In the genomic region with DNA sequence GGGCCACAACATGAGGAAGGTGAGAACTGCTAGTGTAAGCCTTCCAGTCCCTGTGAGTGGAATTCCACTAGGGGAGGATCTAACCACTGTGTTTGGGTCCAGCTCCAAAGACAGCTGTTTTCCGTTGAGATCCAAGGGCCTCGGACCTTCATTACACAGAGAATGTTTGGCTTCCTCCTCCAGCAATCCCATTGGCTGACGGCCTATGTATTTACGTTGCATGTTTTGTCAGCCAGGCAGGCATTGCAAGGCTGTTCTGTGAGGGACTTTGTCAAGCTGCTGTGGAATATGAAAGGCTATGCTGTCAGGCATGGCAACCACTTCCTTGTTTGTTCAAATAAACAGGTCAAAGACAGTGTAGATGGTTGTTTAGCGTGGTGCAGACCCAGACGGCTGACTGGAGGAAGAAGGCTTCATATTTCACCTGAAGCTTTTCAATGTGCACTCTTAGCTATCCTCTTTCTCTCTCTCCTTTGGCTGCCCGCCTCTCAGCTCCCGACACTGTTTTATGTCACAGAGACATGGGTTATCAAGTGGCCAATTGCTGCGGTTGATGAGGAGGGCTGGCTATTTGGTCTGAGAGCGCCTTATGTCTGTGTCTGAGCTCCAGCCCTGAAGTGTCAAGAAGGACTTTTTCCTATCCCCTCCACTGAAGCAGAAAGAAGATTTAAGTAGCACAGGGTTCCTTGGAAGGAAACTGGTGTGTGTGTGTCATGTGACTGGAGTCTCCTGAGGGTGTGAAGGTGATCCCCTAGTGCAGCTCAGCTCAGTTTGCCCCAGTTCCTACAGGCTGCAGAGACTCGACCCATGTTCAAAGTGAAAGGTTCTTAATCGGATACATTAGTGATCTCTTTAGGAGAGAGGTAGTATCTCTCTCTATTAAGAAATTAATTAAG, we compare ENCODE assay signal across 9 mouse cellular contexts. TPM values are rescaled to one million over a fixed set of nuclear protein-coding genes. Genes with fewer than 3 reads are reported as not detected.
DNase-seq lines count a peak whose midpoint lies in the region; ATAC-seq lines count a peak whose summit lies in the region.
"Had no signal": no experiment of that assay in that cellular context is flagged by ENCODE, and none has a peak within 500 bp of the region (broad histone marks: within the 10 kb centered on the region; RNA-seq: fewer than 3 reads in every experiment).

No protein-coding gene starts in this region.

- peak overlapping the region; percentile 14 for H3K4me2 ChIP-seq in heart, embryonic 13.5 days
- no peak overlapping the region for H3K4me2 ChIP-seq in midbrain, embryonic 16.5 days (ENCODE audit: low read length)

- no peak overlapping the region for H3K4me3 ChIP-seq in heart, embryonic 13.5 days
- H3K4me3 ChIP-seq in midbrain, embryonic 16.5 days (ENCODE audit: low read depth, low read length) = no peak overlapping the region

- H3K27ac ChIP-seq in heart, embryonic 13.5 days (replicated peaks) = peak overlapping the region; percentile 40; the same call in 1 of the 2 replicates
- H3K27ac ChIP-seq in midbrain, embryonic 16.5 days (ENCODE audit: low read length) = no peak overlapping the region

- no peak for ATAC-seq in heart, embryonic 13.5 days (ENCODE audit: extremely low read depth, insufficient number of reproducible peaks, low FRiP score, low TSS enrichment)
- no peak for ATAC-seq in midbrain, embryonic 16.5 days

- intact Hi-C loops in heart, postnatal 25 days (cut with DNase I) = no loop called here
- intact Hi-C loops in left cerebral cortex, postnatal 25 days (cut with DNase I) = no loop called here

- no peaks in the 10 kb centered on the region for H3K36me3 ChIP-seq in heart, embryonic 13.5 days
- no peaks in the 10 kb centered on the region for H3K36me3 ChIP-seq in midbrain, embryonic 16.5 days (ENCODE audit: control insufficient read depth, insufficient read depth, low read length)

- WGBS in heart, embryonic 13.5 days = 33% methylated on average over 12 of the region's 12 CpGs
- WGBS in midbrain, embryonic 16.5 days = 82% methylated on average over 12 of the region's 12 CpGs

- H3K9me3 ChIP-seq in heart, embryonic 13.5 days = no peaks in the 10 kb centered on the region; the same call in 1 of the 2 replicates
- H3K9me3 ChIP-seq in midbrain, embryonic 16.5 days (replicated peaks; ENCODE audit: control insufficient read depth, low read length, poor library complexity, severe bottlenecking) = no peaks in the 10 kb centered on the region

- no peaks in the 10 kb centered on the region for H3K27me3 ChIP-seq in heart, embryonic 13.5 days (replicated peaks)
- no peaks in the 10 kb centered on the region for H3K27me3 ChIP-seq in midbrain, embryonic 16.5 days (ENCODE audit: control insufficient read depth, insufficient read depth, low read depth, low read length)

- H3K4me1 ChIP-seq in heart, embryonic 13.5 days = peaks cover 18% of the 10 kb centered on the region
- no peaks in the 10 kb centered on the region for H3K4me1 ChIP-seq in midbrain, embryonic 16.5 days (ENCODE audit: control insufficient read depth, insufficient read depth, low read length)

- no peak for DNase-seq in heart, postnatal 25 days (ENCODE audit: low spot score)
- peak; percentile 25 for DNase-seq in forelimb bud, embryonic 11.5 days (ENCODE audit: low read depth, low spot score)
- peak; percentile 67 for DNase-seq in kidney, postnatal 10 days
- DNase-seq in lung, postnatal 4 days = peak; percentile 58 to 81
- no peak for DNase-seq in thymus, postnatal 10 days (ENCODE audit: low spot score in 2 of 2)
- DNase-seq in left cerebral cortex, postnatal 25 days (ENCODE audit: low spot score in 2 of 2) = no peak

- no peak overlapping the region for H3K9ac ChIP-seq in heart, embryonic 13.5 days
- no peak overlapping the region for H3K9ac ChIP-seq in midbrain, embryonic 16.5 days (ENCODE audit: low read depth, low read length)

RNA-seq across cellular contexts. Expression of gene Adra1b, which starts 13.8 kb away (rescaled TPM):
- polyA plus RNA-seq in heart, embryonic 13.5 days (2015; fragmentation: Nextera tagmentation; extraction: Ambion mirVana) = 5.0 and 5.8 TPM in 2 replicates
- total RNA-seq in heart, postnatal 25 days (2021) = 10 to 100 TPM; 48.0 to 53.7 TPM
- total RNA-seq in left cerebral cortex, postnatal 25 days (2021) = 10 to 100 TPM; 26.6 to 32.3 TPM
- 7.9 and 12.1 TPM in 2 replicates for polyA plus RNA-seq in midbrain, embryonic 16.5 days (2015; fragmentation: Nextera tagmentation; extraction: Ambion mirVana)
- total RNA-seq: monocyte, adult 5-6 weeks had no signal

Comparison
In these comparisons a context has a peak if more than half of its experiments do, and no peak if none do; other contexts are left out.
1. DNase-seq: peak in forelimb bud, embryonic 11.5 days (single experiment), kidney, postnatal 10 days (single experiment) and lung, postnatal 4 days (2 of 2); none in heart, postnatal 25 days (single experiment), thymus, postnatal 10 days (0 of 2) and left cerebral cortex, postnatal 25 days (0 of 2).